In the genomic region with DNA sequence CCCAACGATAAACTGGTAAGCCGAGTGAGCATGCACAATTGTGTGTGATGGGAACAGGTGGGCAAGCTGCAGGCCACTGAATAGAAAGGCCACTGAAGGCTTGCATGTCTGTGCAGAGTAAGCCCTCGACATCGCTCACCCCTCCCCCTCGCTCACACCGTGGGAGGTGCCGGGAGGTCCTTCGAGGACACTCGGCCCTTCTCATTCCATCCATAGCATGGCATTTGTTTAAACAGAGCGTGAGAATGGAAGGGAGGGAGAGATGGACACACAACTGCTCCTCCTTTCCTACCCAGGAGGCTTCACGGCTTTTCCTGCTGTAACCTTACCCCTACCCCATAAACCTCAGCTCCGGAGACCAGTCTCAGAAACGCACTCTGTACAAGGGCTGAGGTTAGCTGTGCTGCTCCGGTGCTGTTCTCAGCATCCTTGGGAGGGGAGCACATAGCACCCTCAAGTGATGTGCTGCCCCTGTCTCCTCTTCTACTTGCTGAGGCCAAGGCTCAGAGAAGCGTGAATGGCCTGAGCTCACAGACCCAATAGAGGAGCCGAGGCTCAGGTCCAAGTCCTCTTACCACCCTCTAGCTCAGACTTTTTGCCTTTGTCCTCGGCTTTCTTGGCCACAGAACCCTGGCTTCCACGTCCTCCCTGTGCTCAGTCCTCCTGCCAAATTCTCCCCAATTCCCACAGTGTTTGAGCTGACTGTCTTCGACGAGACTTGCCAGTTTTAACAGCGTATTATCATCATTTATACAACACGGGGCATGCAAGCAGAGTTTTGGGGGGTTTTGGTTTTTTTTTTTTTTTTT, we compare ENCODE assay signal across 8 mouse cellular contexts. TPM values are rescaled to one million over a fixed set of nuclear protein-coding genes. Genes with fewer than 3 reads are reported as not detected.
DNase-seq lines count a peak whose midpoint lies in the region; ATAC-seq and TF ChIP-seq lines count a peak whose summit lies in the region.

No protein-coding gene starts in this region.

- no peak for TF ChIP-seq EP300 in lung, postnatal 0 days (IDR thresholded peaks at IDR 0.05)

- H3K36me3 ChIP-seq in forebrain, embryonic 15.5 days: no peaks in the 10 kb centered on the region
- H3K36me3 ChIP-seq in forebrain, embryonic 12.5 days (replicated peaks): no peaks in the 10 kb centered on the region
- no peaks in the 10 kb centered on the region for H3K36me3 ChIP-seq in lung, postnatal 0 days (ENCODE audit: insufficient read depth, low read length)

- no peaks in the 10 kb centered on the region for H3K27me3 ChIP-seq in forebrain, embryonic 15.5 days
- no peaks in the 10 kb centered on the region for H3K27me3 ChIP-seq in forebrain, embryonic 12.5 days
- H3K27me3 ChIP-seq in lung, postnatal 0 days (replicated peaks; ENCODE audit: insufficient read depth, low read length): no peaks in the 10 kb centered on the region

- no peaks in the 10 kb centered on the region for H3K9me3 ChIP-seq in forebrain, embryonic 15.5 days
- no peaks in the 10 kb centered on the region for H3K9me3 ChIP-seq in forebrain, embryonic 12.5 days
- no peaks in the 10 kb centered on the region for H3K9me3 ChIP-seq in lung, postnatal 0 days (ENCODE audit: low read length)

- ATAC-seq in forebrain, embryonic 15.5 days (replicated peaks): peak; percentile 46
- ATAC-seq in forebrain, embryonic 12.5 days (ENCODE audit: low FRiP score): no peak
- ATAC-seq in lung, postnatal 0 days: peak; percentile 70
- no peak for ATAC-seq in megakaryocyte progenitor cell, adult 5-6 weeks (replicated peaks; ENCODE audit: poor library complexity)

- peak; percentile 40 for DNase-seq in right cerebral cortex, postnatal 14 days
- DNase-seq in right cerebral cortex, adult 18-20 months: no peak
- DNase-seq in gastrocnemius, postnatal 4 days (ENCODE audit: low spot score in 2 of 2): peak; percentile 39 to 66
- DNase-seq in lung, postnatal 0 days (ENCODE audit: low spot score): no peak
- DNase-seq in natural killer cell, adult 2 months (ENCODE audit: low spot score in 2 of 2): no peak

- peak overlapping the region; percentile 79 for H3K27ac ChIP-seq in forebrain, embryonic 15.5 days (replicated peaks)
- H3K27ac ChIP-seq in forebrain, embryonic 12.5 days: no peak overlapping the region
- no peak overlapping the region for H3K27ac ChIP-seq in lung, postnatal 0 days (ENCODE audit: low read length)

- H3K9ac ChIP-seq in forebrain, embryonic 15.5 days (replicated peaks): no peak overlapping the region
- H3K9ac ChIP-seq in forebrain, embryonic 12.5 days: no peak overlapping the region
- H3K9ac ChIP-seq in lung, postnatal 0 days (replicated peaks; ENCODE audit: low read depth): no peak overlapping the region

- WGBS in forebrain, embryonic 15.5 days: 69% methylated on average over 22 of the region's 22 CpGs
- WGBS in forebrain, embryonic 12.5 days: 73% methylated on average over 22 of the region's 22 CpGs
- 28% methylated on average over 22 of the region's 22 CpGs for WGBS in lung, postnatal 0 days

- peaks cover 16% of the 10 kb centered on the region; the same call in 1 of the 2 replicates for H3K4me1 ChIP-seq in forebrain, embryonic 15.5 days
- H3K4me1 ChIP-seq in forebrain, embryonic 12.5 days: peaks cover 2% of the 10 kb centered on the region; the same call in 1 of the 2 replicates
- peaks cover 6% of the 10 kb centered on the region; the same call in 1 of the 2 replicates for H3K4me1 ChIP-seq in lung, postnatal 0 days (ENCODE audit: insufficient read depth, low read depth, low read length)

- no peak for TF ChIP-seq CTCF in lung, postnatal 0 days (IDR thresholded peaks at IDR 0.05)

- no peak overlapping the region for H3K4me3 ChIP-seq in forebrain, embryonic 15.5 days
- no peak overlapping the region for H3K4me3 ChIP-seq in forebrain, embryonic 12.5 days (replicated peaks)
- H3K4me3 ChIP-seq in lung, postnatal 0 days (ENCODE audit: low read depth, low read length): no peak overlapping the region

- no peak overlapping the region for H3K4me2 ChIP-seq in forebrain, embryonic 15.5 days (replicated peaks)
- no peak overlapping the region for H3K4me2 ChIP-seq in forebrain, embryonic 12.5 days
- 0 out of 2 replicates have a peak overlapping the region, but pooled peaks have one; percentile 25 for H3K4me2 ChIP-seq in lung, postnatal 0 days (replicated peaks; ENCODE audit: low read depth, low read length)

RNA-seq across cellular contexts. Expression of gene Fry, which starts 33.8 kb away (rescaled TPM):
- 35.5 and 36.3 TPM in 2 replicates for polyA plus RNA-seq in forebrain, embryonic 15.5 days (2015; fragmentation: Nextera tagmentation; extraction: Ambion mirVana)
- polyA plus RNA-seq in forebrain, embryonic 12.5 days (2016; fragmentation: Nextera tagmentation; extraction: Ambion mirVana): 15.2 and 18.2 TPM in 2 replicates
- 10 to 100 TPM; 77.8 to 83.3 TPM for total RNA-seq in gastrocnemius, postnatal 4 days (2021)
- polyA plus RNA-seq in lung, postnatal 0 days (2015; fragmentation: Nextera tagmentation; extraction: Ambion mirVana): 17.2 and 20.8 TPM in 2 replicates
- 17.8 and 22.1 TPM in 2 replicates for total RNA-seq in megakaryocyte progenitor cell, adult 5-6 weeks (2015)
- 19.2 and 21.1 TPM in 2 replicates for total RNA-seq in megakaryocyte progenitor cell, adult 5-6 weeks (2017)

Comparison
In these comparisons a context has a peak if more than half of its experiments do, and no peak if none do; other contexts are left out.
1. ATAC-seq: peak in forebrain, embryonic 15.5 days (single experiment) and lung, postnatal 0 days (single experiment); none in forebrain, embryonic 12.5 days (single experiment) and megakaryocyte progenitor cell, adult 5-6 weeks (single experiment).
2. DNase-seq: peak in right cerebral cortex, postnatal 14 days (single experiment) and gastrocnemius, postnatal 4 days (2 of 2); none in right cerebral cortex, adult 18-20 months (single experiment), lung, postnatal 0 days (single experiment) and natural killer cell, adult 2 months (0 of 2).